Mouse (Mus musculus) kidney, adult 11 months (tissue): ENCODE results near the gene Rufy3.

Experiments used
- DNase-seq: peaks from one replicate; pipeline ENCODE4 v3.0.0; 2022

Rufy3 gene

DNA sequence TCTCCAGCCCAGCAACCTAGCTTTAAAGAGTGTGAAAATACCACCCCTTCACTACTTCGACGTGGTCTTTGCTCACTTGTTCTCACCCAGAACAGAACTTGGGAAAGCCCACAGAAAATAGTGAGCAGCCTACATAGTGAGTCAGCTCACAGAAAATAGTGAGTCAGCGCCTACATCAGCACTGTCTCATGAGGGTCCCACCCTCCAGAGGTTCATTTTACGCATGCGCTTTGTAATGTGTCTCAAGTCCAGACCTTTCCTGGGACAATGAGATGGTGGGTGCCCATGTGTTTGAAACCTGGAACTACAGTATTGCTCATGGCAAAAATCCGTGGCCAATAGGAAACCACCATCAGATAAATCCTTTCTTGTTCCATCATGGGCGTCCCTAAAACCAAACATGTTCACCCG lies 123.2 kb downstream of the Rufy3 start:
- no peak for DNase-seq

DNA sequence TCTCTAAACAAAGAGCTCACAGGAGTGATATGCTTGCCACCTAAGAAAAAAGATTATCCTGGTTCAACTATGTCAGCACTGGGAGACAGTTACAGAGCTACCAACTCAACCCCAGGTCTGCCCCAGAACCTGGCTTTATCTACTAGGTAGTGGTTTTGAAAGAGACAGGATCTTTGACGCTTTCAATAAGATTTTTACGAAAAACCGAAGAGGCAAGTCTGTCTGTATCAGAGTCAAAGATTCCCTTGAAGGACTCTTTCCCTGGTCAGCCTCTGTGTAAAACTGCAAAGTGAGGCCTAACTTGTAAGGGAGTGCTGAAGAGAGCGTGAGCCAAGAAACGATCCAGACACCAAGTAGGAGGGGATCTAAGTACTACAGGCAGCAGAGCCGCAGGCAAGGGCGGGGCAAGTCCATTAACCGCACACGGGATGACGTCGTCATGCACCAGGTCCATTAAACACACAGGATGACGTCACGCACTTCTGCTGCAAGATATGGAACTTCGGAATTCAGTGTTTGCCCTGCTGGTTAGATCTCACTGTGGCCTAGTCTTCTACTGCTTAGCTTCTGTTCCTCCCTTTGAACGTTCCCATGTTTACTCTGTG lies 123.8 kb downstream of the Rufy3 start:
- DNase-seq, result no peak

- no peak for DNase-seq
These were observed 124.6 kb downstream of the Rufy3 start for GRCm38 (mm10) chr5:88689279-88689938.

- DNase-seq, result no peak
These were observed 126.1 kb downstream of the Rufy3 start for GRCm38 (mm10) chr5:88690681-88691505.

- no peak for DNase-seq
These were observed 126.8 kb downstream of the Rufy3 start for GRCm38 (mm10) chr5:88691506-88692095.

- no peak for DNase-seq
These were observed 127.7 kb downstream of the Rufy3 start for GRCm38 (mm10) chr5:88692586-88692985.

DNA sequence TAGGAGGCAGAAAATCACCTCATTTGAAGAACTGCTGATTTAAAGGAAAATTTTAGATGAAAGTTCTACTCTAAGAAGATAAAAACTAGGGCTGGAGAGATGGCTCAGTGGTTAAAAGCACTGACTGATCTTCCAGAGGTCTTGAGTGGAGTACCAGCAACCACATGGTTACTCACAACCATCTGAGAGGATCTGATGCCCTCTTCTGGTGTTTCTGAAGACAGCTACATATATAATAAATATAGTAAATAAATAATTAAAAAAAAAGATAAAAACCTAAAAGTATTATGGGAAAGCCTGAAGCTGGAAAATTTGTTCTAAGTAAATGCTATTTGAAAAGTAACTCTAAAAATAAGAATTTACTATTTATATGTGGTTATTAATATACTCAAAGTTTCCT lies 128.2 kb downstream of the Rufy3 start:
- no peak for DNase-seq

- no peak for DNase-seq
These were observed 132.5 kb downstream of the Rufy3 start for GRCm38 (mm10) chr5:88697291-88697690.

GRCm38 (mm10) chr5:88699251-88699913 lies 134.5 kb downstream of the Rufy3 start:
- no peak for DNase-seq
